Mouse (Mus musculus): ENCODE data around the gene Relb.

- TF ChIP-seq GATA1 (IDR thresholded peaks at IDR 0.05; ENCODE audit: low read length) (no peak), TAL1 (IDR thresholded peaks at IDR 0.05; ENCODE audit: low read length) (no peak)
Observed at GRCm38 (mm10) chr7:19641223-19641622, 12.0 kb upstream of the Relb start.

Data from erythroblast, embryonic 14.5 days (primary cell).